Mouse (Mus musculus): ENCODE measurements around the gene Ubl5.
A peak's percentile ranks its signal among the peaks of the same experiment; 100 is the strongest.
"Not testable (repeated sequence)": the region's sequence is repeated elsewhere in the genome, so short reads cannot be mapped to it uniquely, and the experiment has no call there.

The Ubl5 gene

GRCm38 (mm10) chr9:20642101-20642895, at the start of gene Ubl5:
Ubl5 (plus strand) TSS chr9:20642878.
- DNase-seq (ENCODE audit: low read depth) = peak; percentile 82

- DNase-seq (ENCODE audit: low read depth) = no peak
Observed at GRCm38 (mm10) chr9:20601270-20601669, 41.4 kb upstream of the Ubl5 start.

- no peak for DNase-seq (ENCODE audit: low read depth)
Observed at GRCm38 (mm10) chr9:20606269-20606668, 36.4 kb upstream of the Ubl5 start.

- DNase-seq (ENCODE audit: low read depth) = peak; percentile 83
Observed at GRCm38 (mm10) chr9:20607100-20607974, 35.3 kb upstream of the Ubl5 start.

- DNase-seq (ENCODE audit: low read depth) = no peak
Observed at GRCm38 (mm10) chr9:20609831-20610464, 32.7 kb upstream of the Ubl5 start.

- DNase-seq (ENCODE audit: low read depth) = no peak
Observed at GRCm38 (mm10) chr9:20611976-20612375, 30.7 kb upstream of the Ubl5 start.

GRCm38 (mm10) chr9:20616685-20617084, 26.0 kb upstream of the Ubl5 start:
- no peak for DNase-seq (ENCODE audit: low read depth)

- no peak for DNase-seq (ENCODE audit: low read depth)
Observed at GRCm38 (mm10) chr9:20631332-20631731, 11.3 kb upstream of the Ubl5 start.

- DNase-seq (ENCODE audit: low read depth) = not testable (repeated sequence)
Observed at GRCm38 (mm10) chr9:20635676-20636075, 7.0 kb upstream of the Ubl5 start.

- no peak for DNase-seq (ENCODE audit: low read depth)
Observed at GRCm38 (mm10) chr9:20636256-20636655, 6.4 kb upstream of the Ubl5 start.

GRCm38 (mm10) chr9:20636790-20637189, 5.9 kb upstream of the Ubl5 start:
- no peak for DNase-seq (ENCODE audit: low read depth)

GRCm38 (mm10) chr9:20638552-20638951, 4.1 kb upstream of the Ubl5 start:
- no peak for DNase-seq (ENCODE audit: low read depth)

- DNase-seq (ENCODE audit: low read depth) = no peak
Observed at GRCm38 (mm10) chr9:20639486-20639885, 3.2 kb upstream of the Ubl5 start.

GRCm38 (mm10) chr9:20641501-20641900, 1.2 kb upstream of the Ubl5 start:
- no peak for DNase-seq (ENCODE audit: low read depth)

- DNase-seq (ENCODE audit: low read depth) = peak; percentile 82
Observed at GRCm38 (mm10) chr9:20642896-20643466, 303 bp downstream of the Ubl5 start.

- DNase-seq (ENCODE audit: low read depth) = no peak
Observed at GRCm38 (mm10) chr9:20643781-20644180, 1.1 kb downstream of the Ubl5 start.

- peak; percentile 64 for DNase-seq (ENCODE audit: low read depth)
Observed at GRCm38 (mm10) chr9:20644360-20645081, 1.8 kb downstream of the Ubl5 start, which contains the start of gene Fbxl12. Fbxl12 (minus strand) TSS chr9:20644767.

GRCm38 (mm10) chr9:20645121-20645520, 2.4 kb downstream of the Ubl5 start:
- DNase-seq (ENCODE audit: low read depth) = no peak

GRCm38 (mm10) chr9:20651602-20652259, 9.1 kb downstream of the Ubl5 start, which contains the start of gene Pin1:
Pin1 (plus strand) TSS chr9:20652095.
- peak; percentile 99 for DNase-seq (ENCODE audit: low read depth)

GRCm38 (mm10) chr9:20652260-20652658, 9.6 kb downstream of the Ubl5 start:
- no peak for DNase-seq (ENCODE audit: low read depth)

- no peak for DNase-seq (ENCODE audit: low read depth)
Observed at GRCm38 (mm10) chr9:20653859-20654258, 11.2 kb downstream of the Ubl5 start.

Data from c-Kit-positive CD71-positive TER-119-negative erythroid progenitor cells, embryonic 14.5 days (primary cell).